Mouse (Mus musculus): Measurements from ENCODE around the gene Amt. TPM values are rescaled to one million over a fixed set of nuclear protein-coding genes. Genes with fewer than 3 reads are reported as not detected.

Amt gene
- 35.9 and 38.0 TPM in 2 replicates for polyA plus RNA-seq (2015; fragmentation: Nextera tagmentation; extraction: Ambion mirVana)

DNA sequence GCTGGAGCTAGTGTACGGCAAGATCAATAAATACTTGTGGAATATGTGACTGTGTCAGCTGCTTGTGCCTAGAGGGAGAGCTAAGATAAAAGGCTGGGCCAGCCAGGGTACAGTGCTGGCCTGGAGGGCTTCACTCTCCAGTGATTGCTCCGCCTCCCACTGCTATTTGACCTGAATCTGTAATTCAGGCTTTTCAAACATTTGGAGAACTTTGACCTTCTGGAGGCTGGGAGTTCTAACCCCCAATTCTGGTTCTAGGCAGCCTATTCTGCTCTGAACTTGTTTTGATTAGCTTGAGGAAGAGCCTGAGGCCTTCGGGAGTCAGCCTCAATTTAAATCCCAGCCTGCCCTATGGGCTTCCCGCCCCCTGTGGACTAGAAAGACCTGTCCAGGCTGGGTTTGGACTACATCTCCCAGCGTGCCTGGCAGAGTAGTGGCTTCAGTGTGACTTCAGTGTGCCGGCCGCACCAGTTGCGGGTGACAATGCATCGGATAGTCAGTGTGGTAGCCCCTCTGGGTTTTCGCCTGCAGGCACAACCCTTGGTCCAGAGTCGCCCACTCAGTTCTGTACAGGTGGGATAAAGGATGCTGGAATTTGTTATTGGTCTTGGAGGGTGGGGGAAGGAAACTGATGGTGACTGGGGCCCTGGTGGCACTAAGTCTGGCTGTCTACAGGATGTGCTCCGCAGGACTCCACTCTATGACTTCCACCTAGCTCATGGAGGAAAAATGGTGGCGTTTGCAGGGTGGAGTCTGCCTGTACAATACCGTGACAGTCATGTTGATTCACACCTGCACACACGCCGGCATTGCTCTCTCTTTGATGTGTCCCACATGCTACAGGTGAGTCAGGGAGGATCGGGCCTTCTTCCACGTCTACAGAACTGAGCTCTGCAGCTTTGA lies at the start of gene Amt:
Gene Amt (plus strand): TSS at position 401 of the 903 bp plus-strand sequence.
- Histone ChIP-seq H3K9ac (peak within 1 kb of the TSS; percentile 42), H3K36me3 (peaks cover 38% of the 10 kb centered on the region), H3K27ac (peak within 1 kb of the TSS; percentile 88), H3K27me3 (no peaks in the 10 kb centered on the region), H3K4me3 (replicated peaks) (peak within 1 kb of the TSS; percentile 42), H3K4me1 (peaks cover 25% of the 10 kb centered on the region), H3K9me3 (replicated peaks) (no peaks in the 10 kb centered on the region), H3K4me2 (peak within 1 kb of the TSS; percentile 55)
- ATAC-seq (replicated peaks; ENCODE audit: low FRiP score), result peak; percentile 91
- WGBS, result 18% methylated on average over 18 of the region's 18 CpGs

DNA sequence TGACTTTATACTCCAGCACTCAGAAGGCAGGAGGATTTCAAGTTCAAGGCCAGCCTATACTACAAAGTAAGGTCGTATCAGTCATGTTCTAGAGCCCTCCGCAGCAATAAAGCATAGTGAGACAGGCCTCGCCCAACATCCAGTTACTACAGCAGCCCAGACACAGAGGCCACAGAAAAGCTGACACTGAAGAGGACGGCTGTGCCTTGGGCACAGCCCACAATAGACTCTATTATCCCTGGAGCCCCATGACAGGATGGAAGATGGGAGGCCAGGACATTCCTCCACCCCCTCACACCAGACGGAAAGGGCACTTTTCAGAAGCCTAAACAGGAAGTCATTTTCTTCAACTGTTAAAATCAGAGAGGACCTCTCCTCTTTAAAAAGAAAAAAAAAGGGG lies 47.7 kb upstream of the Amt start:
- Histone ChIP-seq H3K9ac (no peak overlapping the region), H3K36me3 (peaks cover 78% of the 10 kb centered on the region), H3K9me3 (replicated peaks) (no peaks in the 10 kb centered on the region), H3K4me3 (replicated peaks) (no peak overlapping the region), H3K4me1 (no peaks in the 10 kb centered on the region; the same call in 1 of the 2 replicates), H3K27ac (no peak overlapping the region), H3K27me3 (no peaks in the 10 kb centered on the region), H3K4me2 (no peak overlapping the region)
- no peak for ATAC-seq (replicated peaks; ENCODE audit: low FRiP score)
- WGBS, result 52% methylated on average over 5 of the region's 5 CpGs

DNA sequence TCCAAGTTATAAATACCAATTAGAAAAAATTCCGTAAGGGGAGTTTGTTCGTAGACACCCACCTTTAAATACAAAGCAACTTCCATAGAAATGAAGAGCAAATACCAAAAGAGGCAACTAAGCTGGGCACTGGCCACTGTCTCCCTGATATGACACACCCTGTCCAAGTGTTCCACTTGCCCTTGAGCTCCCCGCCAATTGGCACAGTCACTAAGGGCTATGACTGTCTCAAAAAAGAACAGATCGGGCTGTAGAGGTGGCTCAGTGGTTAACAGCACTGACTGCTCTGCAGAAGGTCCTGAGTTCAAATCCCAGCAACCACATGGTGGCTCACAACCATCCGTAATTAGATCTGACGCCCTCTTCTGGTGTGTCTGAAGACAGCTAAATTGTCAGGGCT lies 44.8 kb upstream of the Amt start:
- WGBS, result 95% methylated on average over 6 of the region's 6 CpGs
- Histone ChIP-seq H3K4me3 (replicated peaks) (no peak overlapping the region), H3K27me3 (no peaks in the 10 kb centered on the region), H3K4me2 (no peak overlapping the region), H3K9ac (no peak overlapping the region), H3K9me3 (replicated peaks) (no peaks in the 10 kb centered on the region), H3K36me3 (peaks cover 50% of the 10 kb centered on the region), H3K4me1 (no peaks in the 10 kb centered on the region; the same call in 1 of the 2 replicates), H3K27ac (no peak overlapping the region)
- no peak for ATAC-seq (replicated peaks; ENCODE audit: low FRiP score)

DNA sequence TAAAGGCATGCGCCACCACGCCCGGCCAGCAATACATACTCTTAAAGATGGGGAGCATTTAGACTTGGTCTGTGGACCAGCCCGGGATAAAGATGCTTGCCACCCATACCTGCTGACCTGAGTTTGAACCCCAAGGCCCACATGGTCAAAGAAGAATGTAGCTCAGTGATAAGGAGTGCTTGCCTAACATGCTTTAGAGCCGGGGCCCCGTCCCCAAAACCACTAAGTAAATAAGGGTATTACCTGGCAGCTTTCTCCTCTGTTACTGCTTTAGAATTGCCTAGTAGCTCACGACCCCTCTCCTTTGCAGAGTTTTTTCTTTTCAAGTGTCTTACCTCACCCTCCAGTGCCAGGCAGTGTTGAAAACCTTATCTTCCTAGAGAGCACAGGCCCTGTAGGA lies 43.9 kb upstream of the Amt start:
- no peak for ATAC-seq (replicated peaks; ENCODE audit: low FRiP score)
- no peaks in the 10 kb centered on the region for H3K9me3 ChIP-seq (replicated peaks)
- WGBS, result 97% methylated on average over 7 of the region's 7 CpGs
- H3K27ac ChIP-seq, result no peak overlapping the region
- peaks cover 46% of the 10 kb centered on the region for H3K36me3 ChIP-seq
- H3K27me3 ChIP-seq, result no peaks in the 10 kb centered on the region
- no peak overlapping the region for H3K4me2 ChIP-seq
- H3K4me1 ChIP-seq, result no peaks in the 10 kb centered on the region; the same call in 1 of the 2 replicates
- H3K4me3 ChIP-seq (replicated peaks), result no peak overlapping the region
- no peak overlapping the region for H3K9ac ChIP-seq

DNA sequence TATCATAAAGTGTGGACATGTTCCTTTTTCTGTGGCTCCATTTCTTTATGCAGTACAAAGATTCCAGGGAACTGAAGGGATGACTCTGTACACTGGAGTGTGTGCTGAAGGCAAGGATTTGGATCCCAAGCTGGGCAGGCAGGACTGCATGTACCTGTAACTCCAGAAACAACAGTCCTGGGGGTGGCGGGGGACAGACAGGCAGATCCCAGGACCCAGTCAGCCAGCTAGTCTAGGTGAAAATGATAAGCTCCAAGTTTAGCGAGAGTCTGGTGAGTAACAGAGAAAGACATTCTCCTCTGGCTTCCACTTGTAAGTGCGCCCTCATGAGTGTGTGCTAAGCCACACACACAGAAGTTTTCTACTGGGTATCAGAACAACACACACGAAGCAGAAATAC lies 36.1 kb upstream of the Amt start:
- peaks cover 36% of the 10 kb centered on the region for H3K4me1 ChIP-seq
- H3K27me3 ChIP-seq, result no peaks in the 10 kb centered on the region
- no peaks in the 10 kb centered on the region for H3K9me3 ChIP-seq (replicated peaks)
- 0 out of 2 replicates have a peak overlapping the region, but pooled peaks have one; percentile 74 for H3K4me2 ChIP-seq
- no peak for ATAC-seq (replicated peaks; ENCODE audit: low FRiP score)
- 0 out of 2 replicates have a peak overlapping the region, but pooled peaks have one; percentile 99 for H3K4me3 ChIP-seq (replicated peaks)
- 86% methylated on average over 4 of the region's 4 CpGs for WGBS
- no peak overlapping the region for H3K27ac ChIP-seq
- no peaks in the 10 kb centered on the region for H3K36me3 ChIP-seq
- H3K9ac ChIP-seq, result no peak overlapping the region

DNA sequence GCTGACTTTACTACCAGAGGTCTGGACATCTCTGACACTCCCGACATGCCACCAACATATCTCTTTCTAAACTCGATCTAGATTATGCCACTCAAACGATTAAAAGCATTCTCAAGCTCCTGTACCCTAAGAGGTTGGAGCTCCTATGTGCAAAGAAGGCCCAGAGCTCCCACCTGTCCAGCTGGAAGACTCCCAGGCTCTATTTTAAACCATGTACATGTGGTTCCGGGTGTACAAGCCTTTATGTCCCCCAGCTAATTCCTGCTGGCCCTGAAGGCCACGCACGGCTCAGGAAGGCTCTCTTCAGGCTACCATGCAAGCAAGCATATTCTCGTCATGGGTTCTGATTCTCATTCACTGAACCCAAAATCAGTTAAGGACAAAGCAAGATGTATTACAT lies 34.8 kb upstream of the Amt start:
- H3K27me3 ChIP-seq, result no peaks in the 10 kb centered on the region
- peaks cover 39% of the 10 kb centered on the region for H3K4me1 ChIP-seq
- peak overlapping the region; percentile 95 for H3K27ac ChIP-seq
- peak overlapping the region; percentile 96; the same call in 1 of the 2 replicates for H3K9ac ChIP-seq
- 56% methylated on average over 7 of the region's 7 CpGs for WGBS
- H3K4me2 ChIP-seq, result peak overlapping the region; percentile 74
- no peaks in the 10 kb centered on the region for H3K36me3 ChIP-seq
- peak overlapping the region; percentile 99 for H3K4me3 ChIP-seq (replicated peaks)
- H3K9me3 ChIP-seq (replicated peaks), result no peaks in the 10 kb centered on the region
- no peak for ATAC-seq (replicated peaks; ENCODE audit: low FRiP score)

DNA sequence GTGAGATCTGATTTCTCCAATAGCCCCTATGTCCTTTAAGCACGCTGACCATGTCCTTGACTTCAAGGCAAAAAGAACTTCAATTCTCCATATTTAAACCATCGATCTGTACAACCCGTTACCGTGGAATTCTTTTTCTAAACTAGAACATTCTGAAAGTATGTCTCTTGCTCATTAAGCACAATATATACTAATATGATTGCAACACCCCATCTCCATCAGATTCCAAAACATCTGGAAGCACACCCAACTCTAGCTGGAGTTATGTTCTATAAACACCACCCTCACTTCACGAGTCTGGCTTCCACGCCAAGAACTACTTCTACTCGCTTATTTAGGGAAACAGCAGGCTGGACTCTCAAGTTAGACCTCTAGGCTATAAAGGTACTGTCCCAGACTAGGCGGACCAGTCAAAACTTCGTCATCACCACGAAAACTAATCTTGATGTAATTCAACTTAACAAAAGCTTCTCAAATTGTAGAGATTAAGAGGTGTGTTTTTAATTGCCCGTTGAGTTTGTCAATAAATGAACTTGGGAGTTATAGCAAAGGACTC lies 34.1 kb upstream of the Amt start:
- 37% methylated on average over 11 of the region's 11 CpGs for WGBS
- Histone ChIP-seq H3K4me3 (replicated peaks) (peak overlapping the region; percentile 99), H3K36me3 (no peaks in the 10 kb centered on the region), H3K27ac (peak overlapping the region; percentile 95), H3K9ac (peak overlapping the region; percentile 96), H3K27me3 (no peaks in the 10 kb centered on the region), H3K4me1 (peaks cover 39% of the 10 kb centered on the region), H3K4me2 (peak overlapping the region; percentile 74), H3K9me3 (replicated peaks) (no peaks in the 10 kb centered on the region)
- no peak for ATAC-seq (replicated peaks; ENCODE audit: low FRiP score)

DNA sequence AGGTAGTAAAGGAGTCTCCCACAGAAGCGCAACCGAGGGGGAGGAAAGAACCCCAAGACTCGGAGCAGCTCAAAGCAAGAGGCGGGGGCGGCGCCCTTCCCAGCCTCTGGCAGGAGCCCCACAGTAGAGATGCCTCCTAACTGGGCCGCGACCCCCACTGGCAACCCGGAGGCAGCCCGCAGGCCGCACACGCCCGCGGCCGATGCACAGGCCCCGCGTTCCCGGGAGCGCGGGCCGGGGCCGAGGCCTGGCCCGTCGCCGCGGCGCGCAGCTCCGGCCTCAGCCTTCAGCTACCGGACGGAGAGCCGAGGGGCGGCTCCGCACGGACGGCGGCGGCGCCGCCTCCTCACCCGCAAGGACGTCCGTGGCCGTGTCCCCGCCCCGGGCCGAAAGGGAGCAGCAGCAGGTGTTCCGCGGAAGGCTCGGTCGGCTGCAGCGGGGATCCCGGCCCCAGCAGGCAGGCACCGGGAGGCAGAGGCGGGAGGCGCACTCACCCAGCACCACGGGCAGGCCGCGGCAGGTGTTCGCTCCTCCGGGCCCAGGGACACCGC lies 33.4 kb upstream of the Amt start:
- peak; percentile 67 for ATAC-seq (replicated peaks; ENCODE audit: low FRiP score)
- H3K9ac ChIP-seq, result peak overlapping the region; percentile 96
- H3K4me1 ChIP-seq, result peaks cover 39% of the 10 kb centered on the region
- under 1% methylated on average over 61 of the region's 62 CpGs for WGBS
- peak overlapping the region; percentile 95 for H3K27ac ChIP-seq
- peak overlapping the region; percentile 99 for H3K4me3 ChIP-seq (replicated peaks)
- H3K36me3 ChIP-seq, result no peaks in the 10 kb centered on the region
- peak overlapping the region; percentile 74 for H3K4me2 ChIP-seq
- H3K9me3 ChIP-seq (replicated peaks), result no peaks in the 10 kb centered on the region
- no peaks in the 10 kb centered on the region for H3K27me3 ChIP-seq

DNA sequence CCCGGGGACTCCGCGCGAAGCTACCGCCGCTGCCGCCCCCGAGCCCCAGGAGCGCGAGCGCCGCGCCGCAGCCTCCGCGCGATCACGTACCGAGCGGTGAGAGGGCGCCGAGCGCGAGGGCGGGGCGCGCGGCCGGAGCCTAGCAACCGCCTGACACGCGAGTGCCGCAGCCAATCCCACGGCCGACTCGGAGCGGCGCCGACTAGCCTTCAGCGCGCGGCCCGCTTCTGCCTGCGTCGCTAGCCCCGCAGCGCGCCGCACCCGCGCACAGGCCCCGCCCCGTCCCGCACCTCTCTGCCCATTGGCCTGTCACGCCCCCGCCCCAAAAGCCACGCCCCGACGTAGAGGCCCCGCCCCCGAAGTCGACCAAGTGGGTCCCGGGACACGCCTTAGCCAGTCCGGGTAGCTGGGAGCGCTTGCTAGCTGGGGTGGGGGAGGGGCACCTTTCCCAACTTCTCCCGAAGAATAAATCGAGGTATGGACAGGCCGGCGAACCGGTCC lies 32.9 kb upstream of the Amt start, which contains the start of gene Dag1:
Gene Dag1 (minus strand): TSS at position 269 of the 501 bp plus-strand sequence.
- H3K4me1 ChIP-seq, result peaks cover 39% of the 10 kb centered on the region
- peak within 1 kb of the TSS; percentile 99 for H3K4me3 ChIP-seq (replicated peaks)
- no peaks in the 10 kb centered on the region for H3K9me3 ChIP-seq (replicated peaks)
- no peaks in the 10 kb centered on the region for H3K36me3 ChIP-seq
- peak within 1 kb of the TSS; percentile 74 for H3K4me2 ChIP-seq
- H3K9ac ChIP-seq, result peak within 1 kb of the TSS; percentile 96
- peak; percentile 97 for ATAC-seq (replicated peaks; ENCODE audit: low FRiP score)
- H3K27ac ChIP-seq, result peak within 1 kb of the TSS; percentile 95
- WGBS, result under 1% methylated on average over 66 of the region's 71 CpGs
- H3K27me3 ChIP-seq, result no peaks in the 10 kb centered on the region

DNA sequence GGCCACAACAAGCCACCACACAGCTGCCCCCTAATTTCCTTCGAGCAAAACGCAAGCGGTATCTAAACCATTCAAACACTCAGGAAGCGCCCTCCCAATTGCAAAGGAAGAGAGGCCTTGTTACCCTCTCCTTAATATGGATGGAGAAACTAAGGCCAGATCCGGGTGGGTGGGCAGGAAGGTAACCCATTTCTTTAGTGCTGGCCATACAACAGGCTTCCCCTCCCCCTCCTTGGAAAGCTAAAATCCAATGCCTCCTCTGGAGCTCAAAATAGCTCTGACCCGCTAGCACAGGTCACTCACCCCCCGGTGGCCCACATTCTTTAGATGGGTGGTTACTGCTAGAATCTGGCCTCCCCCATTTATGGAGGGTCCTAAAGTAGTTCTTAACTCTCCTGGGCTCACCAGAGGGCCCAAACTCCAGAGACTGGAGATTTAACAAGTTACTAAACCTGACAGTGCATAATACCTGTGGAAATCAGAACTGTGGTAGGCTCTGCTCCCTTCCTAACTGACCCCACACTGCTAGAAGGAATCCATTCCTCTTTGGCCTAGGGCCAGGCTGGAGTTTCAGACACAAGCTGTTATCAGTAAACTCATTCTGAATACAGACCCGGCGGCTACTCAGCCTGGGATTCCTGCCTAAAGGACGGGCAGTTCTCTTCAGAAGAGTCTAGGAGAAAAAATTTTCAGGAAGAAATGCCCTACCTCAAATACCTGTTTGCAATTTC lies 32.3 kb upstream of the Amt start:
- WGBS, result 13% methylated on average over 10 of the region's 10 CpGs
- peak; percentile 35 for ATAC-seq (replicated peaks; ENCODE audit: low FRiP score)
- H3K27ac ChIP-seq, result peak overlapping the region; percentile 95

DNA sequence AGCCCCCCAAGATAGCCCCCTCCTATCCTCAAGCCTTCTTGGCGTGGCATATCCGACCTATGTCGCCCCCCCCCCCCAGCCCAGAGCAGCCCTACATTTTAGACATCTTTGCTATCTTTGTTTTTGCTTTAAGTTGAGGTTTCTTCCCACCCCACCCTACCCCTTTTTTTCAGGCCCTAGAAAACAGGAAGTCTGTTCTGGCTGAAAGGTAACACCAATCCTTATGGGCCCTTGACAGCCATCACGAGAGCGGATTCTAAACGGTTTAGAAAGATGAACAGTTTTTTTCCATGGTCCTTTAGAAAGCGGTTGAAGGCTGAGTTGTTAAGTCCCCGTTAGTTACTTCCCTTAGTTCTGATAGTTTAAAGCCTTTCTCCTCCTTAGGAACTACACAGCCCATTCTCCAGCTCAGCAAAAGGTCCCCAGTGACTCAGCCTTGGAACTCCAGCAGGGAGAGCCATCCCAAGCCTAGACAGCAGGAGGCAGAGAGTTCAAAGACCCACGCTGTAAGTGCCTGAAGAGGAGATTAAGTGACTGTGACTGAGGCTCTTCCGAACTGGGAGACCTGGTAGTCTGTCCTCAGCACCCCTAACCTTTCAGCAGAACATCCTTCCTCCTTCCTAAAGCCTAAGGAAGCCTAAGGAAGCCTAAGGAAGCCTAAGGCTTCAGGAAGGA lies 30.3 kb upstream of the Amt start:
- Histone ChIP-seq H3K9ac (no peak overlapping the region), H3K4me2 (no peak overlapping the region), H3K9me3 (replicated peaks) (no peaks in the 10 kb centered on the region), H3K36me3 (no peaks in the 10 kb centered on the region), H3K27me3 (no peaks in the 10 kb centered on the region), H3K4me1 (peaks cover 30% of the 10 kb centered on the region), H3K4me3 (replicated peaks) (no peak overlapping the region), H3K27ac (0 out of 2 replicates have a peak overlapping the region, but pooled peaks have one; percentile 95)
- no peak for ATAC-seq (replicated peaks; ENCODE audit: low FRiP score)
- WGBS, result 67% methylated on average over 10 of the region's 10 CpGs

More for the DNA sequence above, 32.3 kb upstream of the Amt start:
- Histone ChIP-seq H3K36me3 (no peaks in the 10 kb centered on the region), H3K4me3 (replicated peaks) (peak overlapping the region; percentile 99), H3K9ac (peak overlapping the region; percentile 37; the same call in 1 of the 2 replicates), H3K4me1 (peaks cover 39% of the 10 kb centered on the region), H3K27me3 (no peaks in the 10 kb centered on the region), H3K9me3 (replicated peaks) (no peaks in the 10 kb centered on the region), H3K4me2 (peak overlapping the region; percentile 74)

Data from kidney, embryonic 15.5 days (tissue).